Mouse (Mus musculus) brain, embryonic 18.5 days (tissue): ENCODE results near the gene Paox.
A peak's percentile ranks its signal among the peaks of the same experiment; 100 is the strongest.

Experiments
- DNase-seq: peaks from one replicate; pipeline ENCODE4 v3.0.0-alpha.2; 2012; ENCODE audit warnings: low read depth, low spot score

Paox gene

DNA sequence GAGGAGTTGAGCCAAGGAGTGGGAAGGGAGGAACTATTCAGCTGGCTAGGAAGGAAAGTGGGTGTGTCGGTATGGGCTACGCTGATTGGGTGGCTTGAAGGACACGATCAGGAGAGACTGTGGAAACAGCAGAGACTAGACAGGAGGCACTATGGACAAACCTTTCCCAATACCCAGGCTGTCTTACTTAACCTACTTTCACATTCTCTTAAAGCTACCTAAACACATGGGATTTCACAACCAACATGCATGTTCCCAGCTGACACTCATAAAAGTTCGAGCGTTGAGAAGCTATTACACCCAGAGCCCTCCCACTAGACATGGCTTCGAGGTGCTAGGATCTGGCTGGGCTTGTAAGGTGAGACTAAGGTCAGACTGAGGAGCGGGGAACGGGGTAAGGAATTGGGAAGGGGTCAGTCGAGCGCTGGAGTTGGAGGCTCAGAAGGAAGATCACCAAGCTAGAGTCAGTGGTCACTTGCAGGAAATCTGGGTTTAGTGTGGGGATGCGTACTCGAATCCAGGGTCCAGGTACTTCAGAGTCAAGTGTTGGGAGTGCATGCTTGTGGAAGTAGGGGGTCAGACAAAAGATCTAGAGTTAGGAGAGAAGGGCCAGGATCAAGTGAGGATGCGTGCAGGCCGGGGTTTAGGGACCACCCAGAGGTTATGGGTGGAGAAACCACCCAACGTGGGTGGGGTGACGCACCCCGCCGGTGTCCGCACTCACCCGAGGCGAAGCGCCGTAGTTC, at the start of gene Paox:
Gene Paox (plus strand): TSS at position 217 of the 746 bp plus-strand sequence.
- DNase-seq, result no peak

DNA sequence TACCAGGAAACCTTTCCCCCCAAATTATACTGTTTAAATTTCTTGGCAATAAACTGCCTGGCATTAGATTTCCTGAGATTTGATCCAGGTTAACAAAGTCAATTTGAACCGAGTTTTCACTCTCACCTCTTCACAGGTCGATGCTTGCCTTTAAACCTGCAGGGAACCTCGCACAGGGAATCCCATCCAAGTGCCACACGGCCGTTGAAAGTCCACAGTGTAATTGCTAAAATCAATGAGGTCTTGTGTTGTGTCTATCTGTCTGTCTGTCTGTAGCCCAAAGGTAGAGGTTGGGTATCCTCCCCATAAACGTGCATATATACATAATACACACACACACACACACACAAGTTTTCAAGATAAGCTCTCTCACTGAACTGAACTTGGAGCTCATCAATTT, 48.2 kb upstream of the Paox start:
- no peak for DNase-seq

DNA sequence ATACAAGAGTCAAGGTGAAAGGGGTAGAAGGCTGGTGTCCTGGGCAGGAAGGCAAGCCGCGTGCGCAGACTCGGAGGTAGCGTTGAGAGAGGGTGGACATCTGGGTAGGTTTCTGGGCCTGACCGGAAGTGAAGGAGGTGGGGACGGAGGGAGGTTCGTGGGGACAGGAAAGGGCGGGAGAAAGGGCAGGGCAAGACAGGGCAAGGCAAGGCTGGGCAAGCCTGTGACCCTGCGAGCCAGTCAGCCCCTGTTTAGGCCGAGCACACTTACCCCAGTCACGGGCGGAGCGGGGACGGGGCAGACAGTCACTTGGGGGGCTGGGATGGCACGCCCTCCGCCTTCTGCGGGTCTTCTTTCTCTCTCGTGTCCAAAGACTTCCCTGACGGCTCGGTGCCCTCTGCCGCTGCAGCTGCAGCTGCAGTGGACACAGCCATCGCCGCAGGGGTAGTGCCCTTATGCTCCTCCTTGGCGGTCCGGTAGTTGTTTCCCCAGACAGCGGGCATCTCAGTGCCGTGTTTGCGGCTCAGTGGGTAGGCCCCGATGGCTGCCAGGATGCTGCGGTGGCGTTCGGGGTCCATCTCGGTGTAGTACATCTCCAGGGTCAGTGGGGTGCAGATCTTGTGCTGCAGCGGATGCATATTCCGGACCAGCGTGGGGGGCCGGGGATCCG, 45.4 kb upstream of the Paox start:
- DNase-seq, result no peak

- no peak for DNase-seq
Measured at GRCm38 (mm10) chr7:140077698-140078097, 37.9 kb upstream of the Paox start.

DNA sequence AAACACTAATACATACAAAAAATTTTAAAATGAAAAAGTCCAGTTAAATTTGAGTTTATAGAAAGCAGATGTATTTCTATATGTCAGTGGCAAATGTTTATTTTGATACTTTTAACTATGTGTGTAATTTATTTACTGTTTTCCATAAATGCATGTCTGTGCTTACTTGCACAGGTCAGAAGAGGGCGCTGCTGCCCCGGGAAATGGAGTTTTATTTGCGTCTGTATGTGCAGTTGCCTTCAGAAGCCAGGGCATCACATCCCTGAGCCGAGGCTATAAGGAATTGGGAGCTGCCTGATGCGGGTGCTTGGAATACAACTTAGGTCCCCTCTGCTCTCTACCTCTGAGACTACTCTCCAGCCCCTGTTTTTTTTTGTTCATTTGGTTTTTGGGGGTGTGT, 36.9 kb upstream of the Paox start:
- DNase-seq, result no peak

DNA sequence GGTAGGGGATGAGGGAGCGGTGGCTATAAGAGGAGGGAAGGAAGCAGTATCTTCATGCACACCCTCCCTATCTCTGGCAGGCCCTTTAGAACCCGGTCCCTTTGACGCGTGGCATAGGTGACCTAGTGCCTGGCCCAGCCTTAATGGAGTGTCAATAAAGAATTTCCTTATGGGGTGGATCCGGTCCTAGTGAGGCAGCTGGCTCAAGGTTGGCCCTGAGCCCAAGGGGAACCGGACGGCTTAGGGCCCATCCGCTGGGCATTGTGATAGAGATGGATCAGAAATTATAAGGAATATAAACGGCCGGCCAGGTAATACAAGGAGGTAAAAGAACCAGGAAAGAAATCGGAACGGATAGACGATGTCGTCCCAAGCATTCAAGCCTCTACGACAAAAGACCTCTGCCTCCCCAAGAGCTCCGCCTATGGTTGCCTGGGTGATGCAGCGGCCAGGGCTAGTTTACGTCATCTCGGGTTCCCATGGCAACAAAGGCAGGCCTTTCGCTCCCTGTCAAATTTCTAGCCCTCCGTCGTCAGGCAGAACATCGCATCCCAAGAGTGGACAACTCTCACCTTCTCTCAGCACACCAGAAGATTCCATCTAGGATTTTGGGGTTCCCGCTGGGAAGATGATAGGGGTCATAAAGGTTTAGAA, 35.0 kb upstream of the Paox start:
- peak; percentile 88 for DNase-seq

DNA sequence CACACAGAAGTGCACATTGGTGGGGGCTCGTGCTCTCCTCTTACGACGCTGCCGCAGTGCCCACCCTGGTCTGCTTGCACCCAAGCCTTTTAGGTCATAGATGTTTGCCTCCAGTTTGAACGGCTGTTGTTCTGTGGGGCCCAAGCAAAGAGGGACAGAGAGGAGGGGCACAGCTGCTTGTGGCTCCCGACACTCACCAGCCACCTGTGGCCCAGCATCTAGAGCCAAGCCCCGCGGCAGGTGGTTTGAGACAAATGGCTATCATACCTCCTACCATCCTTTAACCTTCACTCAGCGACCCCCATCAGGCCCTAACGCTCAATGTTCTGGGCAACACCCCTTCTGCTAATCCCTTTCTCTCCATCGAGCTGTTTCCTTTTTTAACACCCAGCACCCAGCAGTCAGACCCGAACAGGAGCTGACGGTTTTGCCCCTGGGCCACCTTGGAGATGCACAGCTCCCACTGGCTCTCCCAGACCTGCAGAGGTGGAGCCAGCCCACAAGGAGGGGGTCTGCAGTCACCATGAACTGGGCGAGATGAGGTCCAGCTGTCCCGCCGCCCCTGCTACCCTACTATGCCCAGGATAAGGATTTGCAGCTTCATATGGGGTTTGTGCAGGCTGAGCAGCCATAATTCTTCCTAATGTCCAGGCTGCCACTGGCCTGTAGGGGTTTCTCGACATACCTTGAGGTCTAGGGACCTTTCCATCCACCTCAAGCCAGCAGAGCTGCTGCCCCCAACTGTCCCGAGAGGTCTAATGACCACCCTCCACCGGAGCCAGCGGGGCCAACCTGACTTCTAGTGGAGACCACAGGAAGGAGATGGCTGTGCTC, 34.0 kb upstream of the Paox start:
- DNase-seq, result no peak

DNA sequence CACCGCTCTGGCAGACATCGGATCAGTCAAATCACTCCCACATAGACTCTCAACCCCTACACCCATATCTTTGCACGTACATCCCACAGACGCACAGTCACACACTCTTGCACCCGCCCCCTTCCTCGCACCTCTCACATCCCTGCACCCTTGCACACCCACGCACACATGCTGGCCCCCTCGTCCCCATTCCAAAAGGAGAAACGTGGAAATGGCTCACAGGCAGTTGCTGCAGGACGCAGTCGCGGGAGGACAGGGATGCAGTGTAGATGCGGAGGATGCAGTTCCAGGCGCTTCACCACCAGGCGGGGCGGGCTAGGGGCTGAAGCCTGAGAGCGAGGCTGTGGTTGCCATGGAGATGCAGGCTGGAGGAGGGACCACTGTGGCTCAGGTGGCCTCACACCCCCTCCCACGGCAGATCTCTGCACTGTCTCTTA, 33.3 kb upstream of the Paox start, which contains the start of gene Caly:
Gene Caly (minus strand): TSS at position 307 of the 437 bp plus-strand sequence.
- peak; percentile 85 for DNase-seq

DNA sequence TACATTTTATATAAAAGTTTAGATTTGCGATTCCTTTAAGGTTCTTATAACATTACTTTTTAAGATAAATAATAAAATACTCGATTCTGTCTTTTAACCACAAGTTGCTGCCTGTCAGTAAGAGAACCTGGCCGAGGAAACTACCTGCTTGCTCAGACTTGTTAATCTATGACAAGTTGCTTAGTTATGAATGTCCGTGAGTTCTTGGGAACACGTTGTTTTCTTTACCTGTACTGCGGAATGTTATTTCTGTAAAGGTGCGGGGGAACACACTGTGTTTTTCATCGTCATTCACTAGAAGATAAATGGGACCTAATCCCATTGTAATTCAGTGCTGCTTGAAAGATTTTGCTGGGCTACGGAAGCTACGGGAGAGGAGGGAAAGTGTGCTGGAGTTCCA, 25.0 kb upstream of the Paox start:
- DNase-seq, result no peak

DNA sequence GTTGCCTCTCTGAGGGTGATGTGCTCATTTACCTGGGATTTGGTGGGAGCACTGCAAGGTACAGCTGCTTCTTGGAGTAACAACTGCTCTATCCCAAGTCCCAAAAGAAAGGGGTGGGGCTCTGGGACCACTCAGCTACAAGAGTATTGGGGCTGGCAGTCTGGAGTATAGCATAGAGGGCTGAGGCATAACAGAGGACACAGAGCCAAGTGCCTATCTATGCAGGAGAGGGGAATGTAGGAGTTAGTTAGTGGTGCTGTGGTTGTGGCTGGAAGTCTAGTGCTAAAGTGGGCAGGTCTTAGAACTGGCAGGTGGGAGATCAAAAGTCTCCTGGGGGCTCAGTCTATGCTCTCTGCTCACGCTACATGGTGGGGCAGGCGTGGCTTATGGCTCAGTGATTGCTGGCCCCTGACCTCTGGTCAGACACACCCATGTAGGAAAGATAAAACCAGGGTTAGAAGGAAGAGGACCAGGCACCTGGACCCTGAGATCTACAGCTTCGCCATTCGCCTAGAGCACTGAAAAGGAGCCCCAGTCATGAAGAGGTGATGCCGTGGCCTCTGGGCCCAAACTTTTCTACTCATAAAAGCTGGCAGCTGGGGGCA, 22.6 kb upstream of the Paox start, which contains the start of gene Prap1:
Gene Prap1 (plus strand): TSS at position 472 of the 605 bp plus-strand sequence.
- no peak for DNase-seq

- no peak for DNase-seq
Measured at GRCm38 (mm10) chr7:140094954-140095353, 20.6 kb upstream of the Paox start.

DNA sequence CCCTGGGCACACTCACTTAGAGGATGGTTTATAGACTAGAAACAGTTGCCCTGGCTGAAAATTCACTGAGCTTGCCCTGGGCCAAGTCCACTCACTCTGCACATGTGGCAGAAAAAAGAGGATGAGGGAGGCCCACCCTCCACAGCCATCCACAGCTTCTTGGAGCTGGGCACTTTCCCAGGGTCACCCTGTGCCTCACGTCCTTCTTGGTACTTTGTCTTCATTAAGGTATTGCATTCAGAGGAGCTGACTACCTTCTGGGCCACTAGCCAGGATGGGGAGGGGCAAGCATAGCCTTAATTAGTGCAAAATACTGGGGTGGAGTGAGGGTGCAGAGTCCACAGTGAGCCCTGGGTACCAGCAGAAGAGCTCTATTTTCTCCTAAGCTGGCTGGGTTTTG, 20.0 kb upstream of the Paox start:
- DNase-seq, result no peak

DNA sequence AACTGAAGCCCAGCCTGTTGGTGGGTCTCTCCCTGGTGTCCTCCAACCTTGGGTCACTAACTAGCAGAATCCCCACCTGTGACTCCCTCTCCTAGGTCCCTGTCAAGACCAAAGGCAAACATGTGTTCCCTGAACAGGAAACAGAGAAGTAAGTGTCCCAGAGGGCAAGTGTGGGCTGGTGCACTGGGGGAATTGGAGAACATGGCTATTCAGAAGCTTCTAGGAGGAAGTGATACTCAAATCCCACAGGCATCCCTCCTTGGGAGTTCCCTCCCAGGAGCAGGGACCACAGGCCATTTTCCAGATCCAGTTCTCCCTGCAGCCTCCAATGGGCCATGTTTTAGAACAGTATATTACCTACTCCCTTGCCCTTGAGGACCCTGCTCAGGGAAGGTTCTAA, 19.5 kb upstream of the Paox start:
- DNase-seq, result no peak

GRCm38 (mm10) chr7:140098466-140098865, 17.1 kb upstream of the Paox start:
- DNase-seq, result no peak

GRCm38 (mm10) chr7:140101498-140101897, 14.1 kb upstream of the Paox start:
- no peak for DNase-seq

GRCm38 (mm10) chr7:140101993-140102860, 13.4 kb upstream of the Paox start, which contains the start of gene Fuom:
Gene Fuom (minus strand): TSS chr7:140102441.
- peak; percentile 18 for DNase-seq

DNA sequence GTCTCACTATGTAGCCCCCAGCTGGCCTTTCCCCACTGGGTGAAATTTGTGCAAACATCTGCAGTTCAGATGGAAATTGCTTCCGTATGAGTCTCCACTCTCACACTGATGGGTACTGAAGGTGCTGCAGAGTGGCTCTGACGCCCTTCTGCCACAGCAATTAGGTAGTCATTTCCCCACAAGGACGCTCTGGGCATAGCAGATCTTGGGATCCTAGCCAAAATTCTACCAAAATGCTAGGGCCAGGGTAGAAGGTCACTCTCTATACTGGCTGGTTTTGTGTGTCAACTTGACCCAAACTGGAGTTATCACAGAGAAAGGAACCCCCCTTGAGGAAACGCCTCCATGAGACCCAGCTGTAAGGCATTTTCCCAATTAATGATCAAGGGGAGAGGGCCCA, 11.6 kb upstream of the Paox start:
- DNase-seq, result no peak

DNA sequence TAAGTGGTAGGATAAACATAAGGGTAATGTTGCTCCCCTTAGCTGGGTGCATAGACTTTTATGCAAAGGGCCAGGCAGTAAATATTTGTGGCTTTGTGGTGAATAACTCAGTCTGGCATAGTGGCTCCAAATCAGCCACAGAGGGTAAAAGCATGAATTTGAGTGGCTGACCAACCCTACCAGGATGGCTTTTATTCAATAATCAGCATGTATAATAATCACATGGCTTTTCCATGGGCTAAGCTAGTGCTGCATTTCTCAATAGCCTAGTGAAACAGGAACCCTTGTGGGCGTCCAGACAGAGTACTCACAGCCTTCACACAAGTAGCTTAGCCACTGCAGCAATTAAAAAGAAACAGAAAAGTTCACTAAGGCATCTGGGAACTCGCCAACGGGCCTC, 3.7 kb upstream of the Paox start:
- DNase-seq, result no peak

- no peak for DNase-seq
Measured at GRCm38 (mm10) chr7:140116329-140117054, 893 bp downstream of the Paox start, which contains the start of gene Echs1. Gene Echs1 (minus strand): TSS chr7:140116476.
